Mouse (Mus musculus) lung, embryonic 14.5 days (tissue): ENCODE measurements around the gene Pde1c. TPM values are rescaled to one million over a fixed set of nuclear protein-coding genes. Genes with fewer than 3 reads are reported as not detected.

Experiments used
- ATAC-seq: fragments of 200-750 bp; cut with Nextera tagmentation; 2 replicates; pipeline ENCODE4 v1.8.0; 2017; ENCODE audit warnings: mild to moderate bottlenecking, moderate TSS enrichment, moderate library complexity; ENCODE audit not compliant: insufficient read depth
- DNase-seq: peaks from one replicate; pipeline ENCODE4 v3.0.0-alpha.2; 2015
- H3K27ac ChIP-seq: fragments of 300-500 bp; sonication (generic); 2 replicates; pipeline ENCODE4 v1.5.1; 2014; ENCODE audit warnings: low read depth, mild to moderate bottlenecking, moderate library complexity
- H3K27me3 ChIP-seq: fragments of 300-500 bp; sonication (generic); 2 replicates; pipeline ENCODE4 v1.6.1; 2014; ENCODE audit warnings: low read length, control low read depth; ENCODE audit not compliant: insufficient read depth
- H3K36me3 ChIP-seq: fragments of 300-500 bp; sonication (generic); 2 replicates; pipeline ENCODE4 v1.6.1; 2014; ENCODE audit warnings: control low read depth; ENCODE audit not compliant: insufficient read depth
- H3K4me1 ChIP-seq: fragments of 300-500 bp; sonication (generic); 2 replicates; pipeline ENCODE4 v1.6.1; 2014; ENCODE audit warnings: antibody characterized with exemption, control low read depth; ENCODE audit not compliant: insufficient read depth
- H3K4me2 ChIP-seq: fragments of 300-500 bp; sonication (generic); 2 replicates; pipeline ENCODE4 v1.6.1; 2014; ENCODE audit warnings: mild to moderate bottlenecking
- H3K4me3 ChIP-seq: fragments of 300-500 bp; sonication (generic); 2 replicates; pipeline ENCODE4 v1.5.1; 2014; ENCODE audit warnings: low read depth, low read length
- H3K9ac ChIP-seq: fragments of 300-500 bp; sonication (generic); 2 replicates; pipeline ENCODE4 v1.6.1; 2014
- H3K9me3 ChIP-seq: fragments of 300-500 bp; sonication (generic); 2 replicates; pipeline ENCODE4 v1.6.1; 2016; ENCODE audit warnings: low read depth, low read length, control low read depth
- CTCF ChIP-seq: IDR thresholded peaks from 2 replicates; pipeline ENCODE4 v1.5.1; 2016; ENCODE audit warnings: antibody characterized with exemption, low read depth
- WGBS: fragments of 180-500 bp; shearing (Covaris S2); extraction: QIAGEN DNeasy Blood & Tissue Kit; methylation state at CpG from one replicate; pipeline ENCODE4 v1.1.7; 2014; 5-methylcytosine and 5-hydroxymethylcytosine counted together
- polyA plus RNA-seq: library from polyadenylated mRNA; unstranded; fragments of >200 nt; fragmentation: Nextera tagmentation; extraction: Ambion mirVana; gene quantifications from 2 replicates; pipeline ENCODE4 v1.2.1, GENCODE M21; 2014

The Pde1c gene
- polyA plus RNA-seq, 1 experiment from 2014 or later: 0.92 TPM

GRCm38 (mm10) chr6:56044716-56045115 lies 524.2 kb downstream of the Pde1c start:
- H3K9ac ChIP-seq: no peak overlapping the region
- no peaks in the 10 kb centered on the region for H3K36me3 ChIP-seq

DNA sequence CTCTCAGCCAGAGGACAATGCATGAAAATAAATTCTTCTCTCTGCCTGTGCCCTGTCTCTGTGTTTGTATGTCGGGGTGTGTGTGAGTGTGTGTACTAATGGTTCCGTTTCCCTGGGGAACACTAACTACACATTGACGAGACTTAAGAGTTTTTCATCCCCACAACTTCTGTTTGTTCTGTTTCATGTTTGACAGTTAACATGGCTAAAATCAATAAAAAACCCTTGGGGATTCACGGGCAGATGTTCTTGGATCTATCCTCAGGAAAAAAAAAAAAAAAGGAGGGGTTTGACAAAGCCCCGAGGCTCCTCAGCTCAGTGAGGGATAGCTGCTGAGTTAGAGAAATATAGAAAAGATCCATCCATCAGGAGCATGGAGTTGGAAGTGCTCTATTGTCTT lies 524.6 kb downstream of the Pde1c start:
- ATAC-seq: no peak
- Histone ChIP-seq H3K4me3 (no peak overlapping the region), H3K36me3 (no peaks in the 10 kb centered on the region), H3K4me2 (no peak overlapping the region), H3K27me3 (no peaks in the 10 kb centered on the region), H3K9ac (no peak overlapping the region), H3K27ac (no peak overlapping the region), H3K4me1 (no peaks in the 10 kb centered on the region), H3K9me3 (no peaks in the 10 kb centered on the region)
- 48% methylated on average over 5 of the region's 5 CpGs for WGBS
- TF ChIP-seq CTCF: no peak
- no peak for DNase-seq

More at GRCm38 (mm10) chr6:56044716-56045115, 524.2 kb downstream of the Pde1c start:
- H3K9me3 ChIP-seq: no peaks in the 10 kb centered on the region
- no peak overlapping the region for H3K4me2 ChIP-seq
- DNase-seq: no peak
- no peaks in the 10 kb centered on the region for H3K4me1 ChIP-seq
- no peak overlapping the region for H3K4me3 ChIP-seq
- no peak overlapping the region for H3K27ac ChIP-seq
- no peaks in the 10 kb centered on the region for H3K27me3 ChIP-seq
- TF ChIP-seq CTCF: no peak
- 80% methylated on average over 1 of the region's 1 CpGs for WGBS
- no peak for ATAC-seq

DNA sequence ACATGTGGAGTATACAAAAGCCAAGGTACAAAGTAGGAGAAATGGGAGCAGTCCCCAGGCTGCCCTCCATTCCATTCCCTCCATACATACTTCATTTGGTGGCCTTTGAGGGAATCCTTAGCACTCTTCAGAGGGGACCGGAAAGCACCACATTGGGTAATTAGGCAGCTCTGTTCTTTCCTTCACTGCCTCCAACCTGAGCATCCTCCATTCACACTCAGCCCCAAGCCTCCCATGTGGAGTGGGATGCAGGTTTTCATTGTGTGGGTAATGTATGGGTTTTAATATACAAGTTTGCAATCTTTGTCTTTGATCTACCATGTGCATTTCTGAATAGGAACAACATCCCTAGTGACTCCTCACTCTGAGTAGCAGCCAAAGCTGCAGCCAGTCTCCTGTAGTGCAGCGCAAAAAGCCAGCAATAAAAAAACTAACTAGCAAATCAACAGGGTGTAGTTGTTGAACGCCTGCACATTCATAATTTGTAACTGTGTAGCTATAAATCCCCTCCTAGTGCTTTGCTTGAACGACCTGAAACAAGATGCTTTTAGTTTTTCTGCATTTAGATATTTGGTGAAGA lies 529.3 kb downstream of the Pde1c start:
- TF ChIP-seq CTCF: no peak
- Histone ChIP-seq H3K36me3 (no peaks in the 10 kb centered on the region), H3K9me3 (no peaks in the 10 kb centered on the region), H3K27me3 (no peaks in the 10 kb centered on the region), H3K4me1 (no peaks in the 10 kb centered on the region), H3K4me3 (no peak overlapping the region), H3K9ac (no peak overlapping the region), H3K4me2 (no peak overlapping the region), H3K27ac (no peak overlapping the region)
- WGBS: 66% methylated on average over 4 of the region's 4 CpGs
- no peak for DNase-seq
- no peak for ATAC-seq

DNA sequence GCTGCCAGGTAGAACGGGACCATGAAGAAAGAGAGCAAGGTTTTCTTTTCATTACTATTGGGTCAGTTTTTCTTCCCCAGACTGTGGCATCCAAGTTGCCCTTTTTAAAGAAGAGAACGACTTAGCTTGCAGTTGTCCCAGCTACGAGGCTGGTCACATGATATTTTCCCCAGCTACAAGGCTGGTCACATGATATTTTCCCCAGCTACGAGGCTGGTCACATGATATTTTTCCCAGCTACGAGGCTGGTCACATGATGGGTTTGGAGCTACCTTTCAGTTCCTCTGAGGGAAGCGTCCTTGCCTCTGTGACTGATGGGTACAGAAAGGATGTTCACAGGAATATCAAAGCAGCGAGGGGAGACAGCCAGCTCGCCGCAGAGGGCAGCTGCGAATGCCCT lies 533.8 kb downstream of the Pde1c start:
- 54% methylated on average over 10 of the region's 10 CpGs for WGBS
- no peaks in the 10 kb centered on the region for H3K27me3 ChIP-seq
- H3K4me2 ChIP-seq: no peak overlapping the region
- H3K9me3 ChIP-seq: no peaks in the 10 kb centered on the region
- no peak for TF ChIP-seq CTCF
- no peak for ATAC-seq
- H3K4me3 ChIP-seq: no peak overlapping the region
- H3K4me1 ChIP-seq: no peaks in the 10 kb centered on the region
- H3K36me3 ChIP-seq: no peaks in the 10 kb centered on the region
- H3K9ac ChIP-seq: no peak overlapping the region
- no peak overlapping the region for H3K27ac ChIP-seq
- DNase-seq: no peak

DNA sequence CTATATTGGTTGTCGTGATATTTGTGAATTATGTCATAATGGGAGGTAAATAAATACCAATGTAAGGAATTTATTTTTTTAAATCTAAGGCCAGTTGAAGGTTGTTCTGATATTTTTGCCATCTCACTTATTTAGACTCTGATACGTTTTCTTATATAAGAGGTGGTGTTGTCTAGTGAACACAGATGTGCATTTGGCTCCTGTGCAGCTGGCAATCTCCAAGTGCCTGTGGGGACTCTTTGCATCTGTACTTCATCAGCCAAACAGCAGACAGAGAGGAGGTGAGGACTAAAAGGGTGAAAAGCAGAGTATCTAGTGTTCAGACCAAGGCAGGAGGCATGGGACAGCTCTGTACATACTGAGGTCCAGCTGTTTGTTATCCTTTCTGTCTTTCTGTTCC lies 536.7 kb downstream of the Pde1c start:
- DNase-seq: no peak
- H3K9ac ChIP-seq: no peak overlapping the region
- no peak for TF ChIP-seq CTCF
- H3K36me3 ChIP-seq: no peaks in the 10 kb centered on the region
- no peaks in the 10 kb centered on the region for H3K27me3 ChIP-seq
- ATAC-seq: no peak
- H3K4me1 ChIP-seq: no peaks in the 10 kb centered on the region
- H3K4me3 ChIP-seq: no peak overlapping the region
- WGBS: 75% methylated on average over 2 of the region's 2 CpGs
- H3K9me3 ChIP-seq: no peaks in the 10 kb centered on the region
- no peak overlapping the region for H3K4me2 ChIP-seq
- no peak overlapping the region for H3K27ac ChIP-seq

DNA sequence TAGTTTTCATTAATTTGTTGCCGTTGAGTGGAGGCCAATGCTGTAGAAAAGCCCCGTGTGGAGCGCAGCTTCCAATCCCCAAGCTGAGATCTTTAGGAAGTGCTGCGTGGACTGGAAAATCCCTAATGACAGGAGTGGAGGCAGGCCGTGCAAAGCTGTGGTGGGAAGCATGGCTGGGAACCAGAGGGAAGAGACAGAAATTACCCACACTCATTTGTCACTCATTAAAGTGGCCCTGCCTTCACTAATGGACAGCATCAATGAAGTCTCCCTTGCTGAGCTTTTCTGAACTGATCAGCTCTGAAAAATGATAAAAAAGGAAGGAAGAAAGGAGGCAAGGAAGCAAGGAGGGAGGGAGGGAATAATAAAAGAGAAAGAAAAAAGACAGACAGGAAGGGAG lies 538.9 kb downstream of the Pde1c start:
- H3K4me2 ChIP-seq: no peak overlapping the region
- 56% methylated on average over 5 of the region's 5 CpGs for WGBS
- no peak overlapping the region for H3K27ac ChIP-seq
- no peak for TF ChIP-seq CTCF
- DNase-seq: no peak
- H3K4me1 ChIP-seq: no peaks in the 10 kb centered on the region
- no peaks in the 10 kb centered on the region for H3K36me3 ChIP-seq
- H3K4me3 ChIP-seq: no peak overlapping the region
- H3K27me3 ChIP-seq: no peaks in the 10 kb centered on the region
- H3K9me3 ChIP-seq: no peaks in the 10 kb centered on the region
- H3K9ac ChIP-seq: no peak overlapping the region
- ATAC-seq: no peak

- H3K27ac ChIP-seq: no peak overlapping the region
- TF ChIP-seq CTCF: no peak
- DNase-seq (peak; percentile 31), ATAC-seq (no peak)
- no peaks in the 10 kb centered on the region for H3K4me1 ChIP-seq
- 74% methylated on average over 5 of the region's 5 CpGs for WGBS
- no peaks in the 10 kb centered on the region for H3K36me3 ChIP-seq
- H3K4me2 ChIP-seq: no peak overlapping the region
- H3K9me3 ChIP-seq: no peaks in the 10 kb centered on the region
- H3K27me3 ChIP-seq: no peaks in the 10 kb centered on the region
- no peak overlapping the region for H3K9ac ChIP-seq
- no peak overlapping the region for H3K4me3 ChIP-seq
These were observed 540.9 kb downstream of the Pde1c start for GRCm38 (mm10) chr6:56027966-56028365.

DNA sequence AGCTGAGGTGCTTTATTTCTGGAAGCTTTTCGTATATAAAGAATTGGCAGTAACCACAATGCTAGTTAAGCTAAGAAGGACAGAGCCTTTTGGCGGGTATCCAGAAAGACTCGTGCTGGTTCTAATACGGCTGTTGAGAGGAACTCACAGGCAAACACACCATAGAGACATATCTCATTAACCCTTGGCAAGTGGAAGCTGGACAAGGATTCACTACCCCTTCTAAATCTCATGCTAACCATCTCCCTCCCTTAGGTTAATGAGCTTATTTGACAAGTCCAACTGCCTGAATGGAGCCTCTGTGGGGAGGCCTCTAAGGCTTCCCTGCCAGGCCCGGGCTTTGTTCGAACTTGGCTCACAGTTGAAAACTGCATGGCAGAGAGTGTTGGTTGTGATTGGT lies 541.6 kb downstream of the Pde1c start:
- Histone ChIP-seq H3K9me3 (no peaks in the 10 kb centered on the region), H3K4me2 (no peak overlapping the region), H3K27ac (no peak overlapping the region), H3K36me3 (no peaks in the 10 kb centered on the region), H3K4me1 (no peaks in the 10 kb centered on the region), H3K9ac (no peak overlapping the region), H3K27me3 (no peaks in the 10 kb centered on the region), H3K4me3 (no peak overlapping the region)
- no peak for ATAC-seq
- TF ChIP-seq CTCF: no peak
- 53% methylated on average over 6 of the region's 6 CpGs for WGBS
- DNase-seq: peak; percentile 71
